Mouse (Mus musculus): Measurements from ENCODE around the gene Fut4. TPM values are rescaled to one million over a fixed set of nuclear protein-coding genes. Genes with fewer than 3 reads are reported as not detected.

Fut4 gene
- polyA plus RNA-seq, 1 experiment from 2014 or later = 6.9 TPM

DNA sequence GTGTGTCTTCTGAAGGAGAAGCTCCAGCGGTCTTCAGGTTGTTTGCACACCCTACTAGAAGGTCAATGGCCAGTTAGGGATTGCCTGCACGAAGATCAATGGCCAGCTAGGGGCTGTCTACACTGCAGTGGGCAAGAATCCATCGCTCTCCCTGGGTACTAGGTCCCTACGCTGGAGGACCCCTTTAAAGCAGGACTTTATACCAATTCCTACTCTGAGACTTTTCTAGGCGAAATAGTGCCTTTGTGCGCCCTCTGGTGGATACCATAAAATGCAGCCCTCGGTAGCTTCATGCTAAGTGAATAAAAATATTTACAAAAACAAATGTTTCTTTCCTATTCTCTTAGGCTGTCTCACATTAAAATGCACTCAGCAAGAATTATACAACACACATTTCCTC is 12.6 kb upstream of the Fut4 start:
- H3K4me3 ChIP-seq (replicated peaks; ENCODE audit: low read length) = no peak overlapping the region
- no peak overlapping the region for H3K9ac ChIP-seq (ENCODE audit: low read length)
- ATAC-seq (ENCODE audit: insufficient read depth, low FRiP score) = 0 out of 2 replicates have a peak, but pooled peaks have one; percentile 37
- H3K4me2 ChIP-seq (ENCODE audit: low read depth, low read length) = no peak overlapping the region
- no peaks in the 10 kb centered on the region for H3K36me3 ChIP-seq (ENCODE audit: control insufficient read depth, insufficient read depth, low read length)
- no peaks in the 10 kb centered on the region for H3K27me3 ChIP-seq (ENCODE audit: control insufficient read depth, insufficient read depth, low read length)
- H3K27ac ChIP-seq (ENCODE audit: low read length) = no peak overlapping the region
- H3K9me3 ChIP-seq (replicated peaks; ENCODE audit: control insufficient read depth, low read length) = no peaks in the 10 kb centered on the region
- WGBS = 21% methylated on average over 7 of the region's 7 CpGs
- no peaks in the 10 kb centered on the region for H3K4me1 ChIP-seq (ENCODE audit: control insufficient read depth, insufficient read depth, low read length)

DNA sequence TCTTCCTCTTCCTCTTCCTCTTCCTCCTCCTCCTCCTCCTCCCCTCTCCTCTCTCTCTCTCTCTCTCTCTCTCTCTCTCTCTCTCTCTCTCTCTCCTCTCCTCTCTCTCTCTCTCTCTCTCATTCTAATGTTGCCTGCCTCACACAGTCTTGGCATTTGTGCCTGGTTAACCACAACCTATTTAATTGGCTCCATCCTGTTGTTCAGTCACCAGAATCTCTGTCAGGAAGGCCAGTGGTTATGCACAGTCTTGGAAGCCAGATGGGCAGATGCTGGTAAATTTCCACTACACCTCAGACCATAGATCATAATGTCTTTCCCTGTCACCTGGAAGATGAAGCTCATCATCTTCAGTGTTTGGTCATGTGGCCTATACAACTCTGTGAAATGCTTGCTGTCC is 7.1 kb upstream of the Fut4 start:
- Histone ChIP-seq H3K4me3 (replicated peaks; ENCODE audit: low read length) (no peak overlapping the region), H3K4me2 (ENCODE audit: low read depth, low read length) (no peak overlapping the region), H3K27me3 (ENCODE audit: control insufficient read depth, insufficient read depth, low read length) (no peaks in the 10 kb centered on the region), H3K9me3 (replicated peaks; ENCODE audit: control insufficient read depth, low read length) (no peaks in the 10 kb centered on the region), H3K36me3 (ENCODE audit: control insufficient read depth, insufficient read depth, low read length) (no peaks in the 10 kb centered on the region), H3K27ac (ENCODE audit: low read length) (no peak overlapping the region), H3K4me1 (ENCODE audit: control insufficient read depth, insufficient read depth, low read length) (no peaks in the 10 kb centered on the region), H3K9ac (ENCODE audit: low read length) (no peak overlapping the region)
- no peak for ATAC-seq (ENCODE audit: insufficient read depth, low FRiP score)

DNA sequence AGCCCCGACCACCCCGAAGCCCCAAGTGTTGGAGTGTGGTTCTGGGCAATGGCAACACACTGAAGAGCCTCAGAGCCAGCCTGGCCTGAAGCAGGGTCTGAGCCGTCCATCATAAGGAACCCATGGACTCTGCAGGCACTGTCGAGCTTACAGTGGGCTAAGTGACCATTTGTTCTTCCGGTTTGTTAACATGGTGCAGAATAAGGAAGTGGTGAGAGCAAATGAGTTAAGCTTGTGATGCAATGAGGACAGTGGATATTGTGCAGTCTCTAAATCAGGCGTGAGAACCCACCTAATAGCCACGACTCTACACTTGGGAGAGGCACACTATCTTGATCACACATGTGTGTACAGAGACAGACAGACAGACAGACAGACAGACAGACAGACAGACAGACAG is 6.4 kb upstream of the Fut4 start:
- 62% methylated on average over 7 of the region's 7 CpGs for whole genome bisulfite sequencing
- Histone ChIP-seq H3K27ac (ENCODE audit: low read length) (no peak overlapping the region), H3K36me3 (ENCODE audit: control insufficient read depth, insufficient read depth, low read length) (no peaks in the 10 kb centered on the region), H3K4me3 (replicated peaks; ENCODE audit: low read length) (no peak overlapping the region), H3K27me3 (ENCODE audit: control insufficient read depth, insufficient read depth, low read length) (no peaks in the 10 kb centered on the region), H3K9me3 (replicated peaks; ENCODE audit: control insufficient read depth, low read length) (no peaks in the 10 kb centered on the region), H3K4me2 (ENCODE audit: low read depth, low read length) (no peak overlapping the region), H3K4me1 (ENCODE audit: control insufficient read depth, insufficient read depth, low read length) (no peaks in the 10 kb centered on the region), H3K9ac (ENCODE audit: low read length) (no peak overlapping the region)
- 0 out of 2 replicates have a peak, but pooled peaks have one; percentile 23 for ATAC-seq (ENCODE audit: insufficient read depth, low FRiP score)

DNA sequence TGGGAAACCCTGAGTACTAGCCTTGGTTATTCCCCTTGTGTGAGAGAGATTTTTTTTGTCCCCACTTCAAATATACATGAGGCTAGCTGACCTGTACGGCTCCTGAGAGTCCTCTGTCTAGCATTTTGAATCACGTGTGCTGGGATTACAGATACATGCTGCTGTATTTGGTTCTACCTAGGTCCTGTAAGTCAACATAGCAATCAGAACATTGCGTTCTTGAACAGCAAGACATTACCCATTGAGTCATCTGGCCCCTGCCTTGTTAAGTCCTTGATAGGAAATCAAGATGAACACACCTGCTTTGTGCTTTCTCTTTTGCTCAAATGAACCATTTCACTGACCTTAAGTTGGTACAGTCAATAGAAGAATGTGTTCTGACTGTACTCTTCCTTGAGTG is 2.3 kb upstream of the Fut4 start:
- Histone ChIP-seq H3K4me3 (replicated peaks; ENCODE audit: low read length) (no peak overlapping the region), H3K27ac (ENCODE audit: low read length) (no peak overlapping the region), H3K4me2 (ENCODE audit: low read depth, low read length) (no peak overlapping the region), H3K36me3 (ENCODE audit: control insufficient read depth, insufficient read depth, low read length) (no peaks in the 10 kb centered on the region), H3K9me3 (replicated peaks; ENCODE audit: control insufficient read depth, low read length) (no peaks in the 10 kb centered on the region), H3K4me1 (ENCODE audit: control insufficient read depth, insufficient read depth, low read length) (peaks cover 5% of the 10 kb centered on the region), H3K9ac (ENCODE audit: low read length) (no peak overlapping the region), H3K27me3 (ENCODE audit: control insufficient read depth, insufficient read depth, low read length) (no peaks in the 10 kb centered on the region)
- WGBS = 68% methylated on average over 3 of the region's 3 CpGs
- no peak for ATAC-seq (ENCODE audit: insufficient read depth, low FRiP score)

DNA sequence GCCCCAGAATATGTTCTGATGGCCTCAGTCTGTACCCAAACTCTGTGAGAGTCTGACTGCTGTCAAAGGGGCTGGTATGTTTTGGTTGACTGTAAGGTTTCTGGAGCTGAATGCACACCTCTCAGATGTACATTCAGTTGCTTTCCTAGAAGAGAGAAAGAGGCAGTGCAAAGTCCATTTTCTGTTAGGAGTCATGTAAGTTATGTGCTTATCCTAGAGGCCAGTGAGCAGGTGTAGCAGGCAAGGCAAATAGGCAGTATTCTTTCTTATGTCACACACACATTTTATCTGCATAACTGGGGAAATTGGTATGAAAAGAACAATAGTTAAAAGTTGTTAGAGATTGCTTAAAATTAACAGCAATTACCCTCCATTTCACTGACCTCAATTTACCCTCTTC is 1.8 kb upstream of the Fut4 start:
- Histone ChIP-seq H3K27me3 (ENCODE audit: control insufficient read depth, insufficient read depth, low read length) (no peaks in the 10 kb centered on the region), H3K9ac (ENCODE audit: low read length) (no peak overlapping the region), H3K4me1 (ENCODE audit: control insufficient read depth, insufficient read depth, low read length) (peaks cover 5% of the 10 kb centered on the region), H3K4me3 (replicated peaks; ENCODE audit: low read length) (no peak overlapping the region), H3K4me2 (ENCODE audit: low read depth, low read length) (no peak overlapping the region), H3K36me3 (ENCODE audit: control insufficient read depth, insufficient read depth, low read length) (no peaks in the 10 kb centered on the region), H3K9me3 (replicated peaks; ENCODE audit: control insufficient read depth, low read length) (no peaks in the 10 kb centered on the region), H3K27ac (ENCODE audit: low read length) (no peak overlapping the region)
- no peak for ATAC-seq (ENCODE audit: insufficient read depth, low FRiP score)

DNA sequence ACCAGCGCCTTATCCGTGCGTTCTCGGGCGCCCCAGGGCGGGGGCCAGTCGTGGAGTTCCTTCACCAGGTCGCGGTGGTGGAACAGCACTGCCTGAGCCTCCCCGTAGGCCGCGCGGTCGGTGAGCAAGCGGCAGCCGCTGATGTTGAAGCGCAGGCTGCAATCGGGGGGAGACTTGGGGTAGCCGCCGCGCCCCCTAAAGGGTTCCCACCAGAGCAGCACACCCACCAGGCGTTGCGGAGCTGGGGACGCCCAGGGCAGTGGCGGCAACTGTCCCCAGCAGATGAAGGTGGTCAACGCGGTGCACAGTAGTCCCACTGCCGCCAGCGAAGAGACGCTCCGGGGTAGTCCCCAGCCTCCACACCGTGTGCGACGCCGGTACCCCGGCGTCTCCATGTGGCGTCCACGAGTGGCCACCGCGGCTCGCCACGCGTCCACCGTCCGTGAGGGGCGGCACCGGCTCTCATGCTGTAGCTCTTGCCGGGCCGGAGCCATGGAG is 641 bp downstream of the Fut4 start:
- peak overlapping the region; percentile 54; the same call in 1 of the 2 replicates for H3K27ac ChIP-seq (ENCODE audit: low read length)
- H3K36me3 ChIP-seq (ENCODE audit: control insufficient read depth, insufficient read depth, low read length) = no peaks in the 10 kb centered on the region
- peak overlapping the region; percentile 83 for H3K9ac ChIP-seq (ENCODE audit: low read length)
- WGBS = under 1% methylated on average over 50 of the region's 50 CpGs
- no peaks in the 10 kb centered on the region for H3K9me3 ChIP-seq (replicated peaks; ENCODE audit: control insufficient read depth, low read length)
- no peaks in the 10 kb centered on the region for H3K27me3 ChIP-seq (ENCODE audit: control insufficient read depth, insufficient read depth, low read length)
- peak overlapping the region; percentile 62 for H3K4me3 ChIP-seq (replicated peaks; ENCODE audit: low read length)
- peak; percentile 48 for ATAC-seq (ENCODE audit: insufficient read depth, low FRiP score)
- peak overlapping the region; percentile 99 for H3K4me2 ChIP-seq (ENCODE audit: low read depth, low read length)
- peaks cover 5% of the 10 kb centered on the region for H3K4me1 ChIP-seq (ENCODE audit: control insufficient read depth, insufficient read depth, low read length)

DNA sequence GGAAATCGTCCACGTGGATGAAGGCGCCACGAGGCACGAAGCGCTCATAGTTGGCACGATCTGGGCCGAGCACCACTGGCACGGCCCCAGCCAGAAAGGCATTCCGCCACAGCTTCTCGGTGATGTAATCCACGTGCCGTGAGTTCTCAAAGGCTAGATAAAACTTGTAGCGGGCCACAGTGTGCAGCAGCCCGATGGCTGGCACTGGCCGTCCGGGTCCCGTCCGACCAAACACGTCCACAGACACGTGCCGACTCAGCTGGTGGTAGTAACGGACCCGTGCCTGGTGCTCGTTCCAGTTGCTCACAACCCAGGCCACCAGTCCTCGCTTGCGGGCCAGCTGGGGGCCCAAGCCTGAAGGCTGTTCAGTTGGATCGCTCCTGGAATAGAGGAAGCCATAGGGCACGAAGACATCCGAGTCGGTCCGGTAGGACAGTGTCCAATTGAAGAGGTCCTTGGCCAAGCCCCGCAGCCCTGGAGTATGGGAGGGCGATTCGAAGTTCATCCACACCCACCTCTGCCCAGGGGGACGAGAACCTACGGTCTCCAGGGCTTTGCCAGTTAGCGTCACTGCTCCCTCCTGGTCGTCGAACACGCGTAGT is 1.2 kb downstream of the Fut4 start:
- WGBS = 60% methylated on average over 42 of the region's 42 CpGs
- Histone ChIP-seq H3K4me1 (ENCODE audit: control insufficient read depth, insufficient read depth, low read length) (peaks cover 5% of the 10 kb centered on the region), H3K4me2 (ENCODE audit: low read depth, low read length) (peak overlapping the region; percentile 99), H3K9ac (ENCODE audit: low read length) (peak overlapping the region; percentile 83), H3K36me3 (ENCODE audit: control insufficient read depth, insufficient read depth, low read length) (no peaks in the 10 kb centered on the region), H3K9me3 (replicated peaks; ENCODE audit: control insufficient read depth, low read length) (no peaks in the 10 kb centered on the region), H3K27ac (ENCODE audit: low read length) (0 out of 2 replicates have a peak overlapping the region, but pooled peaks have one; percentile 54), H3K27me3 (ENCODE audit: control insufficient read depth, insufficient read depth, low read length) (no peaks in the 10 kb centered on the region), H3K4me3 (replicated peaks; ENCODE audit: low read length) (peak overlapping the region; percentile 62)
- ATAC-seq (ENCODE audit: insufficient read depth, low FRiP score) = no peak

DNA sequence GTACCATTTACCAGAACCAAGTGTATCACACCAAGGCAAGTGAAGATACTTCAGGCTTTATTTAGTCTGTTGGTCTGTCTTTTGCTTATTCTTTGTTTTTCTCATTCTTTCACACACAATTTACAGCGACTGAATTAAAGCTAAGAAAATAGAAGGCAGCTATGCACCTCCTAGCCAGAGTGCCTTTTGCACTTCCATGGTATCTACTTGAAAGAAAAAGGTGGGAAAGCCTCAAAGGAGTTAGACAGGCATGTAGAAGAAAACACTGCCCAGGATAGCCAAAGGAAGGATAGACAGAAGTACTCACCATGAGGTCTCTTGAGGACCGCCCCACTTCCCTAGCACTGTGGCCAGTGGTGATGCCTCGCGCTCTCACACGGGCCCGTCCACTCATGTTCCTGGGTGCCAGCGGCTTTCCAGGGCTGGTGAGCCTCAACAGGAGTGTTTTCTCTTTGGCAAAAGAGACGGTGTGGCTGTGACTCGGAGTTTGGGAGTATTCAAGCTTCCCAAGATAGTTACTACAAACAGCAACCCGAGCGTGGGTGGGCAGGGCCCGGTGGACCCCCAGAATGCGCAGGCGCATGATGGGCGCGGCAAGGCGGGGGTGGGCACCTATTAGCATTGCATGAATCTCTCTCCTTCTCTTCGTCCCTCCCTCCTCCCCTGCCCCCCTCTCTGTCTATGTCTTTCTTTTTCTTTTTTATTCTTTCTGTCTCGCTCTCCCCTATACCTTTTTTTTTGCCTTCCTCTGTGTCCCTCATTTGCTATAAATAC is 11.9 kb downstream of the Fut4 start, which contains the start of gene Piwil4:
TSS of gene Piwil4 (minus strand) at position 583 of the 774 bp plus-strand sequence.
- ATAC-seq (ENCODE audit: insufficient read depth, low FRiP score) = no peak
- 80% methylated on average over 19 of the region's 19 CpGs for WGBS
- no peaks in the 10 kb centered on the region for H3K27me3 ChIP-seq (ENCODE audit: control insufficient read depth, insufficient read depth, low read length)
- no peaks in the 10 kb centered on the region for H3K4me1 ChIP-seq (ENCODE audit: control insufficient read depth, insufficient read depth, low read length)
- H3K27ac ChIP-seq (ENCODE audit: low read length) = no peak within 1 kb of the TSS
- H3K4me3 ChIP-seq (replicated peaks; ENCODE audit: low read length) = no peak within 1 kb of the TSS
- no peaks in the 10 kb centered on the region for H3K36me3 ChIP-seq (ENCODE audit: control insufficient read depth, insufficient read depth, low read length)
- no peaks in the 10 kb centered on the region for H3K9me3 ChIP-seq (replicated peaks; ENCODE audit: control insufficient read depth, low read length)
- H3K9ac ChIP-seq (ENCODE audit: low read length) = no peak within 1 kb of the TSS
- no peak within 1 kb of the TSS for H3K4me2 ChIP-seq (ENCODE audit: low read depth, low read length)

DNA sequence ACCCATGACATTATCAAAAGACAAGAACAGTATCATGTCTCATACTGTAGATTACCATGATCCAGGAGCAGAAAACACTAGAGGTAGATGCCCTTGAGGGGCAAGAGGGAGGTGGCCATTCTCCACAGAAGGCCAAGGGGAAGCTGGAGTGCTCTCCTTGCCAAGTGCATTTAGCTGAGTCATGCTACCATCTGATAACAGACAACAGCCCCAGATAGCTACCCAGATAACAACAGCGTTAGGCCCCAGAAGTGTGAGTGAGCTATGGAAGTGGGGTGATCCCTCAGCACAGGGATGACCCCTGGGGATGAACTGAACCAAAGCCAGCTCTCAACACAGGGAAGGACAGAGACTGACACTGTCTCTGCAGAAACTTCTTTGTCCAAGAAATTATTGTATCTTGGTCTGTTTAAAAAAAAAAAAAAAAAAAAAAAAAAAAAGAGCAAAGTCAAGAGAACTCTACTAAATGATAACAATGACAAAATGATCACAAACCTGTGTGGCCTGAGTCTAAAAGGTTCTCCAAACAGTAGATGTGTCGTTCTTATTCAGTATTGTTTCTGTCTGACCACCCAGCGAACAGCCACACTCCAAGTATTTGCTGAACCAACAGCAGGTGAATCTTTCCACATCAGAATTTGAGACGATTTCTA is 12.6 kb downstream of the Fut4 start:
- no peaks in the 10 kb centered on the region for H3K27me3 ChIP-seq (ENCODE audit: control insufficient read depth, insufficient read depth, low read length)
- H3K9ac ChIP-seq (ENCODE audit: low read length) = no peak overlapping the region
- no peak overlapping the region for H3K4me2 ChIP-seq (ENCODE audit: low read depth, low read length)
- H3K9me3 ChIP-seq (replicated peaks; ENCODE audit: control insufficient read depth, low read length) = no peaks in the 10 kb centered on the region
- no peak overlapping the region for H3K27ac ChIP-seq (ENCODE audit: low read length)
- no peak for ATAC-seq (ENCODE audit: insufficient read depth, low FRiP score)
- no peaks in the 10 kb centered on the region for H3K4me1 ChIP-seq (ENCODE audit: control insufficient read depth, insufficient read depth, low read length)
- WGBS = 59% methylated on average over 4 of the region's 4 CpGs
- H3K36me3 ChIP-seq (ENCODE audit: control insufficient read depth, insufficient read depth, low read length) = no peaks in the 10 kb centered on the region
- no peak overlapping the region for H3K4me3 ChIP-seq (replicated peaks; ENCODE audit: low read length)

Measured in stomach, embryonic 16.5 days (tissue).